Mouse (Mus musculus) forebrain, embryonic 16.5 days (tissue): ENCODE measurements around the gene Klb. TPM values are rescaled to one million over a fixed set of nuclear protein-coding genes. Genes with fewer than 3 reads are reported as not detected.
"Not testable (repeated sequence)": the region's sequence is repeated elsewhere in the genome, so short reads cannot be mapped to it uniquely, and the experiment has no call there.

Experiments used
- ATAC-seq: fragments of 200-750 bp; cut with Nextera tagmentation; 2 replicates; pipeline ENCODE4 v1.8.0; 2017; ENCODE audit warnings: mild to moderate bottlenecking, moderate library complexity
- H3K27ac ChIP-seq: fragments of 300-500 bp; sonication (generic); 2 replicates; pipeline ENCODE4 v1.5.1; 2014; ENCODE audit warnings: low read length, control low read depth
- H3K27me3 ChIP-seq: fragments of 300-500 bp; sonication (generic); replicated peaks from 2 replicates; pipeline ENCODE4 v1.6.1; 2014; ENCODE audit warnings: low read length; ENCODE audit not compliant: control insufficient read depth, insufficient read depth
- H3K36me3 ChIP-seq: fragments of 300-500 bp; sonication (generic); 2 replicates; pipeline ENCODE4 v1.6.1; 2014; ENCODE audit not compliant: control insufficient read depth, insufficient read depth
- H3K4me1 ChIP-seq: fragments of 300-500 bp; sonication (generic); replicated peaks from 2 replicates; pipeline ENCODE4 v1.6.1; 2014; ENCODE audit warnings: low read length; ENCODE audit not compliant: control insufficient read depth, insufficient read depth
- H3K4me2 ChIP-seq: fragments of 300-500 bp; sonication (generic); 2 replicates; pipeline ENCODE4 v1.6.1; 2014; ENCODE audit warnings: mild to moderate bottlenecking, low read length, control low read depth
- H3K4me3 ChIP-seq: fragments of 300-500 bp; sonication (generic); replicated peaks from 2 replicates; pipeline ENCODE4 v1.5.1; 2014; ENCODE audit warnings: mild to moderate bottlenecking, low read length, control low read depth
- H3K9ac ChIP-seq: fragments of 300-500 bp; sonication (generic); replicated peaks from 2 replicates; pipeline ENCODE4 v1.6.1; 2014; ENCODE audit warnings: low read depth, low read length, control low read depth
- H3K9me3 ChIP-seq: fragments of 300-500 bp; sonication (generic); 2 replicates; pipeline ENCODE4 v1.6.1; 2016; ENCODE audit warnings: low read length; ENCODE audit not compliant: control insufficient read depth
- WGBS: fragments of 180-500 bp; shearing (Covaris S2); extraction: QIAGEN DNeasy Blood & Tissue Kit; methylation state at CpG from one replicate; pipeline ENCODE4 v1.1.7; 2014; 5-methylcytosine and 5-hydroxymethylcytosine counted together
- polyA plus RNA-seq: library from polyadenylated mRNA; unstranded; fragments of >200 nt; fragmentation: Nextera tagmentation; extraction: Ambion mirVana; gene quantifications from 2 replicates; pipeline ENCODE4 v1.2.1, GENCODE M21; 2015

Klb gene
- 0.09 TPM in 1 of 2 replicates, not detected in the other for polyA plus RNA-seq

GRCm38 (mm10) chr5:65348168-65348567 lies at the start of gene Klb:
TSS of gene Klb (plus strand) at chr5:65348314.
- no peaks in the 10 kb centered on the region for H3K36me3 ChIP-seq
- H3K4me3 ChIP-seq: no peak within 1 kb of the TSS
- H3K27ac ChIP-seq: no peak within 1 kb of the TSS
- no peak within 1 kb of the TSS for H3K4me2 ChIP-seq
- no peak within 1 kb of the TSS for H3K9ac ChIP-seq
- 54% methylated on average over 15 of the region's 15 CpGs for WGBS
- H3K27me3 ChIP-seq: no peaks in the 10 kb centered on the region
- H3K4me1 ChIP-seq: no peaks in the 10 kb centered on the region
- no peak for ATAC-seq
- no peaks in the 10 kb centered on the region for H3K9me3 ChIP-seq

- H3K36me3 ChIP-seq, H3K9ac ChIP-seq, H3K4me1 ChIP-seq, H3K4me2 ChIP-seq, H3K27ac ChIP-seq, H3K27me3 ChIP-seq, H3K9me3 ChIP-seq, H3K4me3 ChIP-seq, ATAC-seq: not testable (repeated sequence)
- 96% methylated on average over 1 of the region's 1 CpGs for WGBS
Measured at GRCm38 (mm10) chr5:65299623-65300022, 48.5 kb upstream of the Klb start.

- no peaks in the 10 kb centered on the region for H3K4me1 ChIP-seq
- no peak overlapping the region for H3K4me2 ChIP-seq
- no peaks in the 10 kb centered on the region for H3K27me3 ChIP-seq
- ATAC-seq: no peak
- 92% methylated on average over 9 of the region's 9 CpGs for WGBS
- no peak overlapping the region for H3K27ac ChIP-seq
- no peaks in the 10 kb centered on the region for H3K9me3 ChIP-seq
- no peak overlapping the region for H3K4me3 ChIP-seq
- no peaks in the 10 kb centered on the region for H3K36me3 ChIP-seq
- no peak overlapping the region for H3K9ac ChIP-seq
Measured at GRCm38 (mm10) chr5:65300121-65300520, 48.0 kb upstream of the Klb start.

GRCm38 (mm10) chr5:65305516-65305915 lies 42.6 kb upstream of the Klb start:
- Histone ChIP-seq H3K4me2 (no peak overlapping the region), H3K27ac (no peak overlapping the region), H3K4me1 (no peaks in the 10 kb centered on the region), H3K9me3 (no peaks in the 10 kb centered on the region), H3K9ac (no peak overlapping the region), H3K4me3 (no peak overlapping the region), H3K27me3 (no peaks in the 10 kb centered on the region), H3K36me3 (no peaks in the 10 kb centered on the region)
- ATAC-seq: no peak
- 70% methylated on average over 9 of the region's 9 CpGs for WGBS

GRCm38 (mm10) chr5:65308208-65308607 lies 39.9 kb upstream of the Klb start:
- ATAC-seq: no peak
- Histone ChIP-seq H3K4me2 (no peak overlapping the region), H3K36me3 (peaks cover 6% of the 10 kb centered on the region), H3K9me3 (no peaks in the 10 kb centered on the region), H3K4me3 (no peak overlapping the region), H3K9ac (no peak overlapping the region), H3K4me1 (no peaks in the 10 kb centered on the region), H3K27me3 (no peaks in the 10 kb centered on the region), H3K27ac (no peak overlapping the region)
- whole genome bisulfite sequencing: 97% methylated on average over 7 of the region's 7 CpGs

GRCm38 (mm10) chr5:65308866-65309265 lies 39.2 kb upstream of the Klb start:
- H3K36me3 ChIP-seq: peaks cover 6% of the 10 kb centered on the region
- 95% methylated on average over 3 of the region's 3 CpGs for WGBS

GRCm38 (mm10) chr5:65319176-65319575 lies 28.9 kb upstream of the Klb start:
- Histone ChIP-seq H3K36me3 (peaks cover 3% of the 10 kb centered on the region; the same call in 1 of the 2 replicates), H3K4me1 (no peaks in the 10 kb centered on the region), H3K27me3 (no peaks in the 10 kb centered on the region), H3K4me2 (no peak overlapping the region), H3K27ac (no peak overlapping the region), H3K9me3 (no peaks in the 10 kb centered on the region), H3K9ac (no peak overlapping the region), H3K4me3 (no peak overlapping the region)
- WGBS: 82% methylated on average over 9 of the region's 9 CpGs
- no peak for ATAC-seq

More at GRCm38 (mm10) chr5:65308866-65309265, 39.2 kb upstream of the Klb start:
- no peak overlapping the region for H3K9ac ChIP-seq
- ATAC-seq: no peak
- no peaks in the 10 kb centered on the region for H3K27me3 ChIP-seq
- no peaks in the 10 kb centered on the region for H3K4me1 ChIP-seq
- H3K4me2 ChIP-seq: no peak overlapping the region
- H3K4me3 ChIP-seq: no peak overlapping the region
- no peak overlapping the region for H3K27ac ChIP-seq
- H3K9me3 ChIP-seq: no peaks in the 10 kb centered on the region

GRCm38 (mm10) chr5:65322165-65322564 lies 25.9 kb upstream of the Klb start:
- no peak for ATAC-seq
- no peaks in the 10 kb centered on the region for H3K9me3 ChIP-seq
- no peak overlapping the region for H3K27ac ChIP-seq
- H3K27me3 ChIP-seq: no peaks in the 10 kb centered on the region
- H3K4me1 ChIP-seq: no peaks in the 10 kb centered on the region
- no peak overlapping the region for H3K9ac ChIP-seq
- H3K4me3 ChIP-seq: no peak overlapping the region
- WGBS: 90% methylated on average over 10 of the region's 10 CpGs
- peaks cover 3% of the 10 kb centered on the region; the same call in 1 of the 2 replicates for H3K36me3 ChIP-seq
- no peak overlapping the region for H3K4me2 ChIP-seq

GRCm38 (mm10) chr5:65324271-65324670 lies 23.8 kb upstream of the Klb start:
- Histone ChIP-seq H3K27me3 (no peaks in the 10 kb centered on the region), H3K27ac (no peak overlapping the region), H3K36me3 (no peaks in the 10 kb centered on the region), H3K4me3 (no peak overlapping the region), H3K4me2 (no peak overlapping the region), H3K9ac (no peak overlapping the region), H3K9me3 (no peaks in the 10 kb centered on the region), H3K4me1 (no peaks in the 10 kb centered on the region)
- WGBS: 98% methylated on average over 3 of the region's 3 CpGs
- ATAC-seq: no peak

GRCm38 (mm10) chr5:65324758-65325355 lies 23.3 kb upstream of the Klb start:
- Histone ChIP-seq H3K4me1 (no peaks in the 10 kb centered on the region), H3K4me2 (no peak overlapping the region), H3K36me3 (no peaks in the 10 kb centered on the region), H3K27me3 (no peaks in the 10 kb centered on the region), H3K9me3 (no peaks in the 10 kb centered on the region), H3K4me3 (no peak overlapping the region), H3K9ac (no peak overlapping the region), H3K27ac (no peak overlapping the region)
- 91% methylated on average over 3 of the region's 3 CpGs for WGBS
- ATAC-seq: no peak
